Mouse (Mus musculus) kidney, postnatal 25 days (tissue): ENCODE results near the gene Isg20l2.

Experiments
- DNase-seq, 2 experiments: peaks; one replicate each; pipeline ENCODE4 v3.0.0; 2021; ENCODE audit warnings: mixed read lengths in 2 of 2

Gene Isg20l2

DNA sequence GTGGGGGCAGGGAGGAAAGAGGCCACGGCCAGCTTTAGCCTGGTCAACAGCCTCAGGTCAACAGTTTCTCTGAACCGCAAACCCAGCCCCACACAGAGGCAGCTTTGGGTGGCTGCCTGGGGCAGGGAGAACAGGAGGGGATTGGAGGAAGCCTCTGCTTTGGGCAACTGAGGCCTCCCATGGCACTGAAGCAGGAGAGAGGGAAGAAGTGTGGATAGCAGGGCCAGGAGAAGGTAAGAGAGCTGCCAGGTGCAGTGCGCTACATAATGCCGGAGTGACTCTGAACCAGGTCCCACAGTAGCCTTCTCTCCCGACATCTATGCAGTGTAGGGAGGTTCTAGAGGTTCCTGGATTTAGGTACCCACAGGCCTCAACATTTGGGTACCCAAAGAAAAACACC, 50.6 kb downstream of the Isg20l2 start:
- DNase-seq, result no peak

DNA sequence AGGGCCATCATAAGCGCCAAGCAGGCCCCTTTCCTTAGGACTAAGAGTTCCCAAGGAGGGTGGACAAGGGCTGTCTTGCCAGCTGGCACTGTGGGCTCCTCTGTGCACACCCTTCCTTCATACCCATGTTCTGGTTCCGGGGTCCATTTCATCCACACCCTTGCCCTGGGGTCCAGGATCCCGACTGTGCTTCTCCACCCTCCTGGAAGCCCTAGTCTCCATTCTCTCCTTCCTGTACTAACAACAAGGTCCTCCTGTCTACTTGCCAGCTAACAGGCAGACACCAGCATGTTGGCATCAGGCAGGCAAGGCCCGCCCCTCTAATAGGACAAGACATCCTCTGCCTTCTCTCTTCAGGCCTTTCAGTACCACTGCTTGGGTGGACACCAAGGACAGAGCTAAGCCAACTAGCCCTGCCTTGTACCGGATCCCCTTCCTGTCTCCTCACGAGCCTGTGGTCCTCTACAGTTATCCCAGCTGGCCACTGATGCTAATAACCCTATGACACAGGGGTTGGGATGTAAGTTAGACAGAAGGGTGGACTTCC, 51.2 kb downstream of the Isg20l2 start:
- DNase-seq, result no peak

DNA sequence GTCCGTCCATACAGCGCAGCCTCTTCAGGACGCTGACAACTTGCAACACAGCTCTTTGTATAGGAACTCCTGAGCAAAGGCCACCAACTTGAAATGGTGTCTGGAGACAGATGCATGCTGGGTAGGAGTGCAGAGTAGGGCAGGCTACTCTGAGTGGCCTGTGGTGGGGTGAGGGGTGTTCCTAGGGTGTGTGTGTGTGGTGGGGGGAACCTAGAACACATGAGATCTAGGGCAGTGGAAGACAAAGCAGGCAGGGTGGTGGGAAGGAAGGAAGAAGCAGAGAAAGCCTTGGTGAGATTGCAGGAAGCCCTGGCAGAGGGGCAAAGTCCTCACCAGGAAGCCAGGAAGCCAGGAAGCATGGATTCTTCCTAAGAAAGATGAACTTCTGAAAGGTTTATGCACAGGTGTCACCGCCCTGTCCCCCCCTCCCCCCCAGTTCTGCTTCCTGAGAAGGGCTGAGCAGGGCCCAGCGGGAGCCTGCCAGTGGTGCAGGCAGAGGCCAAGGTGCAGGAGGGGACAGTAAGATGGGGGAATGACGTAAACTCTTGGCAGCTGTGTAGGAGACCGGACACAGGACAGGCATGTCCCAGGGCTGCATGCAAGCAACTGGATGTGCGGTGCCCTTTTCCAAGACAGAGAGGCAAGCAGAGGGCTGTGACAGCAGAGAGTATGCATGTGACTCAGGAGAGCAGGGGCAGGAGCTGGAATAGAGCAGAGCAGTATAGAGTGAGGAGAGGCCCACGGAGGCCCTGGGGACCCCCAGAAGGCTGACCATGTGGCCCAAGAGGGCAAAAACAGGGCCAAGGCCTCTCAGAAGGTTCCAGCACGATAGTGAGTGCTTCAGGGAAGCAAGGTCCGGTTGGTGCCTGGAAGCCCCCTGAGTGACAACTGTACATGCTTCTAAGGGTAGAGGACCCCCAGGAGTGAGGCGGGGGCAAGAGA, 52.1 kb downstream of the Isg20l2 start:
- DNase-seq, result peak; percentile 74 to 88

DNA sequence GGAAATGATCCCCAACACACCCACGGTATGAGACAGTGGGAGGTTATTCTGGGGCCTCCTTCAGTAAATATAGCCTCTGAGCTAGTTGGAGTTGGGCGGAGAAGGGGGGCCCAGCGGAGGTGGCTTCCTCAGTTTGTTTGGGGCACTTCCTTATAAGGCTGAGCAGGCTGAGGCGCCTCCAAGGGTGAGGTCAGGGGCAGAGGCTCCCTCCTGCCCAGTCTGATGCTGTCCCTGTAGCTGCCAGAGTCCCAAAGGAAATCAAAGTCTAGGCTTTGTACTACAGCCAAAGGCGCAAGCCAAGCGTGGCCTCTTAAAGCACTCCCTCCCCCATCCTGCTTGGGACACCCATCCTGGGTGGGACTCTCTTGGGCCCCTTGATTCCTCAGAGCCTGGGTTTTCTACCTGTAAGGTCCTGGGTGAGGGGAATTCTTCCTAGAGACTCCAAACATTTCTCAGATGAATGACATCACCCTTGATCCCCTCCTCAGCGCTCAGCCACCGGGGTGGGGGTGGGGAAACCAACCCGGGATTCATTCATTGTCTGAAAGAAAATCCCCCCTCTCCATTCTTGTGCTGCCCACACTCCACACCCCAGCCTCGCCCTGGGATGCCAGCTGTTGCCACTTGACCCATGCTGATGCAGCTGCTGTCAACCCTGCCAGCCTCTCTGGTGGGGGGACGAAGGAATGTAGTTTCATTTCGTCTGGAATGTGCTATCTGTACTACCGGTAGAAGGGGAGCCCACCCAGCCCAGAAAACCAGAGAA, 52.9 kb downstream of the Isg20l2 start:
- DNase-seq, result peak; percentile 65 to 88

DNA sequence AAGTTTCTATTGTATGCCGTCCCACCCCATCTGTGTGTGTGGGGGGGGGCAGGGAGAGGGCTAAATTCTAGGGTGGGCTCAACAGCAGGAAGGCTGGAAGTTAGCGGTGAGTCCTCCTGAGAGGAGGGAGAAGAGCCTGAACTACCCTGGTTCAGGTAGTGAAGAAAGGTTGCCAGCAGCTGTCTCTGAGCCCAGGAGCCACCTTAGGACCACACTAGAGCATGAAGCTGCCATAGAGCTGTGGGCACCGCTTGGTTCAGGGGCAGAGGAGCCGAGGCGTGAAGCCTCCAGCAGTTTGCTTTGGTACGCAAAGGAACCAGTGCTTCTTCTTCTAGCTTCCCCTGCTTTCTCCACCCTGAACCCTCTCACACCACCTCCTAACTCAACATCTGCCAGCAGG, 53.5 kb downstream of the Isg20l2 start:
- no peak for DNase-seq

DNA sequence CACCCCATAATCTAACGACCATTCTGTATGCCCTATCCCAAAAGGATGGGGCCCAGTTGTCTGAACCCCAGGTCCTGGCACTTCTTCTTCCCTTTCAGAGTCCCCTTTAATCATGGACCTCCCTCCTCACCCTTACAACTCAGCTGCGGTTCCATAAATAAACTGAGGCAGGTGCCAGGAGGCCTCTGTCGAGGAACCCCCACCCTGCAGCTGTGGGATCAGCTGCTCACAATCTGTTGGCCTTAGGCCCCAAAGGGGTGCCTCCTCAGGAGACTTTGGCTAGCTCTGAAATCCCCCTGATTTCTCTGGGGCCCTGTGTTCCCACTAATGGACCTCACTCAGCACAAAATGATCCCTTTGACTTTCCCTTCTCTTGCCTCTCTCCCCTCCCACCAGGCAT, 54.0 kb downstream of the Isg20l2 start:
- no peak for DNase-seq

DNA sequence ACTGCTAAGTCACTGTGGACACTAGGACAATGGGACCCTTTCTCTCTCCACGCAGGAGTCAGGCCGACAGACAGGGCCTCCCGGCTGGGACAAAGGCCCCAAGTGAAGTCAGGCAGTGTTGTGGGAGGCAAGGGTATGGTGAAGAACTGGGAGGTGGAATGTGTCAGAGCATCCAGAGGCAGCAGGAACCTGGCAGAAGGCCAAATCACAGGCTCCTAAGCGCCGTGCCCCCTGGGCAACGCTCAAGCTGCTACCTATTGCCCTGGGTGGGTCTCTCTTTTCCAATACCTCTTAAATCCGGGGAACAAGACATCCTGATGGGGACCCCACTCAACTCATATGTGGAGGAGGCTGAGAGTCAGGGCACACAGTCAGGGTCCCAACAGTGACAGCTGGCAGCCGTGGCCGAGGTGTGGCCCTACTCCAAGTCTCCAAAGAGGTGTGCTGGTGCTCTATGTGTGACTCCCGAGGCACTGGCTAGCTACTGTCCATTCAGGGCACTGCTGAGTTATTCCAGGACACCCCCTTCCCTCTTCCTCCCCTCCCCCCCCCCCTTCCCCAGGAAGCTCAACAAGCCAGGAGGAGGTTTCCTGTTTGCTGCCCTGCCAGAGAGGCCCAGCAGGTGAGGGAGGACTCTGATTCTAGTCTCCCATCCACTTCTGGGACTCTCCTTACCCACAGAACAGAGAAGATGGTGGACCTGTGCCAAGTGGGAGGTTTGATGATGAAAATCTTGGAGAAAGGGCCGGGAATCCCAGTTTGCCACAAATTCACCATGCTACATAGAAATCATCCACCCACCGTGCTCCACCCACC, 55.6 kb downstream of the Isg20l2 start:
- peak; percentile 45 to 59 for DNase-seq

DNA sequence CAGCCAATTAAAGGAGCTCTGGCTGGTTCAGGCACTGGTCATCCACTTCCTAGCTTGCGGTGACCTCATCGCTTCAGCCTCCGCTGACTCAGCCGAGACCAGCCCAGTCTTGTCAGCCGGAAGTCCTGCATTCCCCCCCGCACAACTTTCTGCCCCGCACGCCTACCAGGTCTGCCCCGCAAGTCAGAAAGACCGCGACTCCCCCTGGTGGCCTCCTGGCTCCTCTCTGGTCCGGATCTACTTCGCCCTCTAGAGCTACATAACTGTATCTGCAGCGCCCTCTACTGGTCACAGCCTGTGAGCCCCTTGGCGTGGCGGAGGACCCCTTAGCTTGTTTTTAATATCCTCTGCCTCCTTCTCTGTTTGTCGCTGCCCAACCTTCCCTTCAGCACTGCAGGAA, 56.8 kb downstream of the Isg20l2 start:
- DNase-seq, result peak; percentile 95 to 99

DNA sequence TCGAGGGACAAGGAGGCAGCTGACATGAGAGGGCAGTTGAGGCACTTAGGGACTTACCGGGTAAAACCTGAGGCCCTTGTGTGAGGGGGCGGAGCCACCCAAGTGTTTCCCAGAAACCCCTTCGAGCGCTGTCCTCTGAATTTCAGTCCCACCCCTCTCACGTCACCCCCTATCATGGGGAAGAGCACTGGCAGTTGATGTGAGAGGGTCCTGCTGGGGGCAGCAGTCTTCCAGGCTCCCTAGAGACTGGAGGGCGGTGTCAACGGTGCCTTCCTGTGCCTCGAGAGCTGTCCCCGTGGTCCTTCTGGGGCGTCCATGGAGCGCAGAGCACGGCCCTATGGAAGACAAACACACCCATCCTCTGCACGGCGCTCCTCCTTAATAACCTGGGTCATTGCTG, 57.5 kb downstream of the Isg20l2 start:
- peak; percentile 28 to 56 for DNase-seq

DNA sequence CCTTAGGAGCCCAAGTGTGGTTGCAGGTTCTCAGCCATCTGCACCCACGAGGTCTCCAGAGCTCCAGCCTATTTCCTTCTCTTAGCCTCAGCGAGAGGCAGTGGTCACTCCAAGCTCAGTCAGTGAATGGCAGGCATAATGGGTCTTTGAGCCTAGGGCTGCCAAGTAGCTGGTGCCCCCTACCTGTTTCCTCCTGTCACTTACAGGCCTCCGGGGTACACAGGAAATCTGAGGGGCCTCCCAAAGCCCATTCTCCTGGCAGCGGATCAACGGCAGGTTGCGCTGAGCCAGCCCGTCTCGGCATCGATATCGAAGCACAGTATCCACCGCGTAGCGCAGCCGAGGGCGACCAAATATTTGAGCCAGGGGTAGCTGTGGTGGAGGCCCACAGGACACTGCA, 58.0 kb downstream of the Isg20l2 start:
- DNase-seq, result no peak

DNA sequence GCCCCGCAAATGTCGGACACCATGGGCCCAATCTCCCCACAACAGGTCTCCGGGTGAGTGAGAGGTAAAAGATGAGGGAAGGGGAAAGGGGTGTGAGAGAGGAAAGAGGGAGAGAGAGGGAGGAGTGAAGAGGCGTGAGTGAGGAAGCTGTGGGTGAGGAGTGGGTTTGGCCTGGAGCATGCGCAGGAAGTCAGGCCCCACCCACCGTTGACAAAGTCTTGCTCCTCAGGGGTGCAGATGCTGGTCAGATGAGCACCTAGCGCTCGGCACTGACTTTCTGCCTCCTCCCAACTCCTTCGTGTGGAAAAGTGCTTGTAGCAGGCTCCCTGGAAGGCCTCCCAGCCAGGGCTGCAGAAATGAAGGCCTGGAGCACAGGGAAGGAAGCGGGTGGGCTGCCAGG, 59.8 kb downstream of the Isg20l2 start:
- no peak for DNase-seq
